Mouse (Mus musculus) T-helper 2 cell (primary cell): ENCODE data around the gene Pdzd7.

Experiments
- in situ Hi-C: fragments of 300-600 bp; cut with MboI, MseI; formaldehyde crosslinking; loops from one replicate; pipeline ENCODE4 v1.15.1; 2025; ENCODE audit warnings: high pct_unique_total_duplicates

Pdzd7 gene

GRCm38 (mm10) chr19:45058113-45058839 is 12.8 kb upstream of the Pdzd7 start:
- in situ Hi-C loops, result no loop called here

GRCm38 (mm10) chr19:45057724-45058112 is 12.2 kb upstream of the Pdzd7 start:
- in situ Hi-C loops, result no loop called here

GRCm38 (mm10) chr19:45056908-45057698 is 11.6 kb upstream of the Pdzd7 start:
- in situ Hi-C loops, result no loop called here

DNA sequence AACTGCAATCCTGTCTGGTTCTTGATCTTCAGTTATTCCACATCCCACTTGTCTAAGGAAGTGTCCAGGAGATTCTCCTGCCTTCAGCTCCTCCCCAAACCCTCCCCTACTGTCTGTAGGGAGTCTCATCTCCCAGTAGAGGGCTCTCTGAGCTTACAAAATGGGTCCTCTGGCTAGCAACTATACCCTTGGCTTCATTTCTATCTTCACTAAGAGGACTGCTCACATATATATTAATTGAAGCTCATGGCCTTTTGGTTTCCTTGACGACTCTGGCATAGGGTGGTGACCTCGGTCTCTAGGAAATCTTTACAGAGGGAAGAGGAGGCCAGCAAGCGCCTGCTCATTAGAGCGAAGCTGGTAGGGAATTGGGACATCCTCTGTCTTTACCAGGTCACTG is 10.8 kb upstream of the Pdzd7 start:
- in situ Hi-C loops, result no loop called here

DNA sequence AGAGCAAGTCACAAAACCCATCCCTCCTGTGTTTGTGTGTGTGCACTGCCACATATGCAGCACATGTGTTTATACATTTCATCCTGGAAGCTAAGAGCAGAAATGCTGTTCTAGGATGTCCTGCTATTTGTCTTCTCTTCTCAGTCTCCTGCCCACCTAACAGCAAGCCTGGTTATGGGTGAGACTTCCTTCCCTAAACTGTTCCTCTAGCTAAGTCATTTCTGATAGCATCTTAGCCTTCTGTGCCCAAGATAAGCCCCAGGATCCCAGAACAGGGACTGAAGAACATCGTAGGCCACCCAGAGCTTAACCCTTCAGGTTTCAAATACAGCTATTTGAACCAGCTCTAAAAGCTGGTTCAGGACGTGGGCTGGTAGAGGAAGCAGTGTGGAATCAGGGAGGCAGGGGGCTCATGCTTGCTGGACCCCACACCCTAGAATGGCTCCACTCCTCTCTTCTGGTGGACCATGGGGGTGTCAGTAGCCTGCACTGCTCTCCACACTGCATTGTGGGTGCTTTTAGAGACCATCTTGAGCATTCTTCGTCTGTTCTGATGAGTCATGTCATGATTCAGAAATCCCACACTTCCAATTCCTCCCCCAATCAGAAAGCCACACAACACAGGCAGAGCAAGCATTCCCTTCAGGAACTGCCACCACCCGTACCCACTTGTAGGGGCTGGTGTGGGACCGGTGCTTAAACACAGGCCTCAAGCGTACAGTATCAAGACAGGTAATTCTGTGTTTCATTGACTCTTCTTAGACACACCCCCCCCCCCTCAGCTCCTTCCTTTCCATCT is 9.6 kb upstream of the Pdzd7 start:
- in situ Hi-C loops, result no loop called here

DNA sequence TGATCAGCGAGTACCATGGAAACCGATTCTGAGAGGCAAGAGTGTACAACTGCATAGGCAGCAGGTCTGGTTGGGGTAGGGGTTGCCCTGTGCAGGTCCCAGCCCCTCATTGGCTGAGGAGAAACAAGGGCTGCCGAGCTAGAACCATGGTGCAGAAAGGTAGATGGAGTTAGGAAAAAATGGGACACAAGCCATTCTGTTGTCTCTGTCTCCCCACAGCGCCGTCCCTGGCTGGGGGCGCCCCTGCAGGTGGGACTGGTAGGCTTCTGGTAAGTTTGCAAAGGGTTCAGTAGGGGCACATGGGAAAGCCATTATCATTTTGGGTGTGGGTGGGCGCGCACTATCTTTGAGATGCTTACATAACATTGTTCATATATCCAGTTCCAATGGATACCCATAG is 7.9 kb upstream of the Pdzd7 start:
- in situ Hi-C loops, result no loop called here

- in situ Hi-C loops, result no loop called here
Observed at GRCm38 (mm10) chr19:45049523-45049922, 4.0 kb upstream of the Pdzd7 start.

GRCm38 (mm10) chr19:45048644-45049365 is 3.3 kb upstream of the Pdzd7 start:
- in situ Hi-C loops, result no loop called here

- in situ Hi-C loops, result no loop called here
Observed at GRCm38 (mm10) chr19:45047935-45048643, 2.6 kb upstream of the Pdzd7 start.

DNA sequence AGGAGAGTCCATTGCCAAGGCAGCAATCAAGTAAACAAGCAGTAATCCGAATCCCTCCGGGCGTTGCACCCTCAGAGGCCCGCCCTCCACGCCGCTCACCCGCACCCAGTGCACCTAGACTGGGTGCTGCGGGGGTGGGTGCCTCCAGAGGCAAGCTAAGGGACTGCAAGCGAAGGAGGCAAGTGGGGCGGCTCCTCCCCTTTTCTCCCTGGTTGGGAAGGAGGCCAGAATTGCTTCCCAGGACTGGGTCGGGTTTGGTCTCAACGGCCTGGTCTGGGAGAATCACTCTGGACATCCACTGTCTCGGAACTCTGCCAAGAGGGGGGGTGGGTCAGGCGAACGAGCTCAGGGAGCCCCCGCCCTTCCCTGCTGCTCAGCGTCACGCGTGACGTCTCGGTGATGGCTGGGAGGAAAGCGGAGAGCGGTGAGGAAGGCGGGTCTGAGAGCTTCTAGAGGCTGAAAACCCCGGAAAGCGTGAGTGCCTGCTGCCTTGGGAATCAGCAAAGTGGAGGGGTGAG is 2.0 kb upstream of the Pdzd7 start, which contains the start of gene Sfxn3:
Sfxn3 (plus strand) TSS at position 87 of the 518 bp plus-strand sequence.
- in situ Hi-C loops, result no loop called here

GRCm38 (mm10) chr19:45046523-45047321 is 1.2 kb upstream of the Pdzd7 start:
- in situ Hi-C loops, result no loop called here

GRCm38 (mm10) chr19:45045236-45045635 is 281 bp downstream of the Pdzd7 start:
- in situ Hi-C loops, result no loop called here

GRCm38 (mm10) chr19:45044389-45044927 is 1.1 kb downstream of the Pdzd7 start:
- in situ Hi-C loops, result no loop called here

GRCm38 (mm10) chr19:45040214-45040613 is 5.3 kb downstream of the Pdzd7 start:
- in situ Hi-C loops, result no loop called here

DNA sequence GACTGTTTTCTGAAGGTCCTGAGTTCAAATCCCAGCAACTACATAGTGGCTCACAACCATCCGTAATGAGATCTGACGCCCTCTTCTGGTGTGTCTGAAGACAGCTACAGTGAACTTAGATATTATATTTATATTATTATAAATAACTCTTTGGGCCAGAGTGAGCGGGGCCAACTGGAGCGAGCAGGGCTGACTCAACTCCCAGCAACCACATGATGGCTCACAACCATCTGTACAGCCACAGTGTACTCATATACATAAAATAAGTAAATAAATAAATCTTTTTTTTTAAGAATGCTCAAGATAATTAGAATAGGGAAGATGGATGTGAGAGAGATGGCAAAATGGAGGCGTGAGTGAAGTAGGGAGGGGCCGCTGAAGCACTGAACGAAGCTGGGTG is 7.3 kb downstream of the Pdzd7 start:
- in situ Hi-C loops, result loop anchor here (10.0 kb wide), 1 partner anchor 1267 kb away; the partner anchor contains the start of gene Nfkb2

GRCm38 (mm10) chr19:45036867-45037266 is 8.7 kb downstream of the Pdzd7 start:
- in situ Hi-C loops, result loop anchor here (10.0 kb wide), 1 partner anchor 1268 kb away; the partner anchor contains the start of gene Nfkb2

GRCm38 (mm10) chr19:45032570-45033332 is 12.8 kb downstream of the Pdzd7 start:
- in situ Hi-C loops, result loop anchor here (5.0 to 10.0 kb wide), 3 partner anchors 50 to 1272 kb away; partner anchors contain the start of gene Nfkb2

DNA sequence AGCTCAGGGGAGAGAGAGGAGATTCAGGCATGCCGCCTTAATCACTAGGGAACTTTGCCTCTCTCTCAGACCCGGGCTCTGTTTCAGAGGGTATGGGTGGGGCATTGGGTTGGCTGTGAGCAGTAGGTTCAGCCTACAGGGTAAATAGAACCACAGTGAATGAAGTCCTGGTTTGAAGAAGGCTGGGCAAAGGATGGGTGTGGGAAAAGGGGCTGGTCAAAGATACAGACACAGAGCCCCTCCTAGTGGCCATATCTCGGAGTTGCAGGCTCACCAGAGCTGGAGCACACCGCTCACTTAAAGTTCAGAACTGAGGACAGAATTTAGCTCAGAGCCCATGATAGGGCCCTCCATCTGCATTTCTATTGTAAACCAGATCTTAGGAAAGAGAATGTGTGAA is 13.7 kb downstream of the Pdzd7 start:
- in situ Hi-C loops, result loop anchor here (5.0 to 10.0 kb wide), 3 partner anchors 49 to 1273 kb away; partner anchors contain the start of gene Nfkb2
